Mouse (Mus musculus) bone marrow macrophage, adult 2 months (primary cell): ENCODE results near the gene Slit3. TPM values are rescaled to one million over a fixed set of nuclear protein-coding genes. Genes with fewer than 3 reads are reported as not detected.

Experiments used
- H3K27ac ChIP-seq: 2 replicates; pipeline ENCODE4 v1.5.1; 2012; ENCODE audit warnings: low read depth, low read length; ENCODE audit not compliant: insufficient read depth
- H3K4me1 ChIP-seq: 2 replicates; pipeline ENCODE4 v1.6.1; 2012; ENCODE audit warnings: low read length; ENCODE audit not compliant: control insufficient read depth, insufficient read depth
- H3K4me3 ChIP-seq: 2 replicates; pipeline ENCODE4 v1.5.1; 2012; ENCODE audit warnings: mild to moderate bottlenecking, low read length, moderate library complexity; ENCODE audit not compliant: insufficient read depth
- CTCF ChIP-seq: IDR thresholded peaks from 2 replicates; pipeline ENCODE4 v1.5.1; 2012; ENCODE audit warnings: low read depth, mild to moderate bottlenecking, low read length, moderate library complexity
- POLR2A ChIP-seq: IDR thresholded peaks from 2 replicates; pipeline ENCODE4 v1.6.1; 2012; ENCODE audit warnings: mild to moderate bottlenecking, low read depth, low read length, borderline replicate concordance
- polyA plus RNA-seq: library from polyadenylated mRNA; stranded (reverse); fragments of >200 nt; gene quantifications from 2 replicates; pipeline ENCODE4 v1.2.4, GENCODE M21; 2012; ENCODE audit not compliant: missing spikeins, insufficient read depth, insufficient read length

The Slit3 gene
- polyA plus RNA-seq, 1 experiment: not detected

GRCm38 (mm10) chr11:35122091-35122811, 1.2 kb downstream of the Slit3 start:
- H3K4me3 ChIP-seq: no peak overlapping the region
- TF ChIP-seq CTCF (no peak), POLR2A (no peak)
- no peaks in the 10 kb centered on the region for H3K4me1 ChIP-seq
- H3K27ac ChIP-seq: no peak overlapping the region

- Histone ChIP-seq H3K27ac (no peak overlapping the region), H3K4me1 (no peaks in the 10 kb centered on the region), H3K4me3 (no peak overlapping the region)
- TF ChIP-seq POLR2A: no peak
- no peak for TF ChIP-seq CTCF
Observed at GRCm38 (mm10) chr11:35124489-35125107, 3.6 kb downstream of the Slit3 start.

GRCm38 (mm10) chr11:35125108-35125490, 4.1 kb downstream of the Slit3 start:
- Histone ChIP-seq H3K27ac (no peak overlapping the region), H3K4me3 (no peak overlapping the region), H3K4me1 (no peaks in the 10 kb centered on the region)
- TF ChIP-seq CTCF (no peak), POLR2A (no peak)

- TF ChIP-seq CTCF: no peak
- no peak for TF ChIP-seq POLR2A
Observed at GRCm38 (mm10) chr11:35131740-35132139, 10.7 kb downstream of the Slit3 start.

GRCm38 (mm10) chr11:35136625-35137024, 15.6 kb downstream of the Slit3 start:
- Histone ChIP-seq H3K4me1 (no peaks in the 10 kb centered on the region), H3K4me3 (no peak overlapping the region), H3K27ac (no peak overlapping the region)
- TF ChIP-seq CTCF (no peak), POLR2A (no peak)

More at GRCm38 (mm10) chr11:35131740-35132139, 10.7 kb downstream of the Slit3 start:
- Histone ChIP-seq H3K4me3 (no peak overlapping the region), H3K4me1 (no peaks in the 10 kb centered on the region), H3K27ac (no peak overlapping the region)

- no peaks in the 10 kb centered on the region for H3K4me1 ChIP-seq
- H3K27ac ChIP-seq: no peak overlapping the region
- TF ChIP-seq POLR2A: no peak
- no peak overlapping the region for H3K4me3 ChIP-seq
Observed at GRCm38 (mm10) chr11:35140092-35140491, 19.1 kb downstream of the Slit3 start.

- no peak for TF ChIP-seq POLR2A
- TF ChIP-seq CTCF: no peak
- no peak overlapping the region for H3K27ac ChIP-seq
- no peak overlapping the region for H3K4me3 ChIP-seq
- H3K4me1 ChIP-seq: no peaks in the 10 kb centered on the region
Observed at GRCm38 (mm10) chr11:35142202-35142601, 21.2 kb downstream of the Slit3 start.

GRCm38 (mm10) chr11:35142698-35143360, 21.8 kb downstream of the Slit3 start:
- H3K4me1 ChIP-seq: no peaks in the 10 kb centered on the region
- TF ChIP-seq POLR2A: no peak
- TF ChIP-seq CTCF: no peak
- H3K27ac ChIP-seq: no peak overlapping the region
- H3K4me3 ChIP-seq: no peak overlapping the region

- TF ChIP-seq POLR2A (no peak), CTCF (no peak)
- H3K27ac ChIP-seq: no peak overlapping the region
- no peak overlapping the region for H3K4me3 ChIP-seq
- no peaks in the 10 kb centered on the region for H3K4me1 ChIP-seq
Observed at GRCm38 (mm10) chr11:35147818-35148445, 26.9 kb downstream of the Slit3 start.

- no peak overlapping the region for H3K27ac ChIP-seq
- H3K4me1 ChIP-seq: no peaks in the 10 kb centered on the region
- TF ChIP-seq CTCF (no peak), POLR2A (no peak)
- H3K4me3 ChIP-seq: no peak overlapping the region
Observed at GRCm38 (mm10) chr11:35151539-35151951, 30.5 kb downstream of the Slit3 start.
